Mouse (Mus musculus) thymus, postnatal 10 days (tissue): Measurements from ENCODE around the gene Spata16.
"Not testable (repeated sequence)": the region's sequence is repeated elsewhere in the genome, so short reads cannot be mapped to it uniquely, and the experiment has no call there.

Source experiments
- DNase-seq, 2 experiments: peaks; one replicate each; pipeline ENCODE4 v3.0.0; 2021; ENCODE audit warnings: low spot score in 2 of 2

Spata16 gene

GRCm38 (mm10) chr3:26637402-26637801 is at the start of gene Spata16:
Gene Spata16 (plus strand): TSS chr3:26637620.
- DNase-seq, result no peak

- DNase-seq, result no peak
Measured at GRCm38 (mm10) chr3:26604861-26605260, 32.6 kb upstream of the Spata16 start.

- DNase-seq, result no peak
Measured at GRCm38 (mm10) chr3:26608531-26608930, 28.9 kb upstream of the Spata16 start.

GRCm38 (mm10) chr3:26639214-26639613 is 1.8 kb downstream of the Spata16 start:
- no peak for DNase-seq

GRCm38 (mm10) chr3:26639851-26640250 is 2.4 kb downstream of the Spata16 start:
- no peak for DNase-seq

GRCm38 (mm10) chr3:26640321-26641075 is 3.1 kb downstream of the Spata16 start:
- no peak for DNase-seq

GRCm38 (mm10) chr3:26641351-26642249 is 4.2 kb downstream of the Spata16 start:
- DNase-seq, result no peak

GRCm38 (mm10) chr3:26644136-26644535 is 6.7 kb downstream of the Spata16 start:
- no peak for DNase-seq

GRCm38 (mm10) chr3:26646834-26647233 is 9.4 kb downstream of the Spata16 start:
- DNase-seq, result no peak

- DNase-seq, result no peak
Measured at GRCm38 (mm10) chr3:26685832-26686231, 48.4 kb downstream of the Spata16 start.

GRCm38 (mm10) chr3:26709492-26709891 is 72.1 kb downstream of the Spata16 start:
- not testable (repeated sequence) for DNase-seq

GRCm38 (mm10) chr3:26727526-26727925 is 90.1 kb downstream of the Spata16 start:
- DNase-seq, result no peak

- DNase-seq, result no peak
Measured at GRCm38 (mm10) chr3:26750492-26750891, 113.1 kb downstream of the Spata16 start.

GRCm38 (mm10) chr3:26752441-26752840 is 115.0 kb downstream of the Spata16 start:
- DNase-seq, result no peak

GRCm38 (mm10) chr3:26793334-26794101 is 156.1 kb downstream of the Spata16 start:
- no peak for DNase-seq

GRCm38 (mm10) chr3:26795851-26796538 is 158.6 kb downstream of the Spata16 start:
- no peak for DNase-seq

- DNase-seq, result no peak
Measured at GRCm38 (mm10) chr3:26796954-26797353, 159.5 kb downstream of the Spata16 start.

GRCm38 (mm10) chr3:26814307-26814706 is 176.9 kb downstream of the Spata16 start:
- DNase-seq, result no peak

- no peak for DNase-seq
Measured at GRCm38 (mm10) chr3:26815764-26816163, 178.3 kb downstream of the Spata16 start.

- DNase-seq, result no peak
Measured at GRCm38 (mm10) chr3:26819398-26819797, 182.0 kb downstream of the Spata16 start.
